Mouse (Mus musculus): ENCODE data around the gene Cyp4x1.

The Cyp4x1 gene

DNA sequence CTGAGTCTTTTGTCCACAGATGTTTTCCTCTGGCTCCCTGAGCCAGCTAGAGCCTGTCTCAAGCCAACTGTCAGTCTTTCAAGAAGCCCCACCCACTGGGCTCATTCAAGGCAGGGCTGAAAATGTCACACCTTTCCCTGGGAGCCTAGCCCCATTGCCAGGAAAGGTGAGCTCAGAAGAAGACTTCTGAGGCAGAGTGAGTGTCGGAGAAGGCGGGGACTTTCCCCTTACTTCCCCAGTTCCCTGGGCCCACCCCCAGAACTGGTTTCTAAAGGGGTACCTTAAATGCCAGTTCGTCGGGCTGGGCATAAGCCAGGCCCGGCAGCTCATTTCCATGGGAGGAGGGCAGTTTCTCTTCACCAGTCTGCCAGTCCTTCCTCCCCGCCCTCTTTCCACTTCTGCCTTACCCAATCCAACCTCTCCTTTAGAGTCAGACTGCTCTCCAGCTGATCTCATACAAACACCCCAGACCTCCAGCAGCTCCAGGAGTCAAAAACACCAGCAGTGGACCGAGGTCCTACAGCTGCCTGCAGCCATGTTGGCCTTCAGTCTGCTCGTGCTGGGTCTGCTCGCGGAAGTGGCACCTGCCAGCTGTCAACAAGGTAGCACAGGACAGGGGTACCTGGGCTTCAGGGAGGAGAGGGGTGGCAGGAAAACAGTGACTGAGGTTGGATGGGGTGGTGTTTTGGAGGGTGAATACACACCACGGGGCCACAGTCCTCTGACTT is 45.3 kb downstream of the Cyp4x1 start, which contains the start of gene Pdzk1ip1:
Gene Pdzk1ip1, plus strand, starts transcription at position 98 of the 728 bp plus-strand sequence.
- peak; percentile 53 to 70 for DNase-seq

DNA sequence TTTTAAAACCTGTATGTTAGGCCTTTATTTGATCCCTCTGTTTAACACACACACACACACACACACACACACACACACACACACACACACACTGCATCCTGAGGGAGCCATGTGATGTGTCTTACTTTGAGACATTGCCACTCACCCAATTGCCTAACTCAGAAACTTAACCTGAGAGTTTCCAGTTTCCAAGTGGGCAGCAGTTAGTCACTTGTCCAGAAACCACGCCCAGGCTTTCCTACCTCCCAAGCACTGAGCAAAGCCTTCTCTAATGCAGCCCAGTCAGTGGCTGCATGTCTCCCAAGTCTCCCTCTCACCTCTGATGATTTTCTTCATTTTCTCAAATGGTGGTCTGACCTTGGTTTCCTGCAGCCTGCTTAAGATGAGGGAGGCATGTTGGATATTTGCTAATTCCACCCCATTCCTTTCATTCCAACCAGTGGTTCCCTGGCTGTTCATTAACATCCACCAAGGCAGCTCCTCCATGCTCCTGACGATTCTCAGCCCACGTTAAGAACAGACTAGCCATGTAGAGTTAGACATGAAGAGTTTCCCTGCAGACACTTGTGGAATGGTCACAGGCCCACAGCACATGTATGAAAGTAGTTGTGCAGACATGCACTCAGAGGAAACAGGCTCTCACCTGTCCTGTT is 47.2 kb downstream of the Cyp4x1 start:
- DNase-seq, result peak in 1 of 2 experiments; percentile 49

DNA sequence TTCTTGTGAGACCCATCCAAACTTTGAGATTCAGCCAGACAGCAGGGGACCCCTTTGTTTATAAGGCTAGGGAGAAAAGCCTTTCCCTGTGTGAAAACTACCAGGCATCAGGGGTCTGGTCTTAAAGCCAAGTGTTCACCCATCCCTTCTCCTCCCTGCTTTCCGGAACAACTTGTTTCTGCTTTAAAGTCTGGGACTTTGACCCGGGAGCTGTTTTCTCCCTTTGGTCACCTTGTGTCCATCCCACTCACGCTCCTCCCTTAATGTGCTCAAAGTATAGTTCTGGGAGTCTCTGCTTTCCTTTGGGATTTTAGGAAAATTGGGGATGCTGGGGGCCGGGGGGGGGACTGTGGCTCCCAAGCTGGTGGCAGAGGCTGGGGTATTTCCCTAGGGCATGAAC is 47.8 kb downstream of the Cyp4x1 start:
- peak in 1 of 2 experiments; percentile 25 for DNase-seq

- DNase-seq, result peak; percentile 77 to 82
Observed at GRCm38 (mm10) chr4:115085522-115086095, 48.5 kb downstream of the Cyp4x1 start.

DNA sequence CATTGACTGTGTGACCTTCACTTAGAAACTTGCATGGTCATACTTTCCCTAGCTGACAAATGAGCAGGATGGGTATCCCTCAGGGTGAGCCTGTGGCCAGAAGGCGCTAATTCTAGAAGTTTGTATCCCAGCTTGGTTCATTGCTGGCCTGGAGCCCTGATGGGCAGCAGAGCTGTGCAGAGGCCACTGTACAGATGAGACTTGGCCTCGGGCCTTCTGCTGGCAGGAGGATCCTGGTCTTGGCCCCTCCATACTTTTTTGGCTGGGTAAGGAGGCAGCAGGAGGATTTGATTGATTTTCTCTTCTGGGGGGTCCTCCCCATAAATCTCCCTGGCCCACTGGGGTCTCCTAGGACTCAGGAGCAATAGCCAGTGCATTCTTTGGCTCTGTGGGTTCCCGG is 51.0 kb downstream of the Cyp4x1 start:
- no peak for DNase-seq

DNA sequence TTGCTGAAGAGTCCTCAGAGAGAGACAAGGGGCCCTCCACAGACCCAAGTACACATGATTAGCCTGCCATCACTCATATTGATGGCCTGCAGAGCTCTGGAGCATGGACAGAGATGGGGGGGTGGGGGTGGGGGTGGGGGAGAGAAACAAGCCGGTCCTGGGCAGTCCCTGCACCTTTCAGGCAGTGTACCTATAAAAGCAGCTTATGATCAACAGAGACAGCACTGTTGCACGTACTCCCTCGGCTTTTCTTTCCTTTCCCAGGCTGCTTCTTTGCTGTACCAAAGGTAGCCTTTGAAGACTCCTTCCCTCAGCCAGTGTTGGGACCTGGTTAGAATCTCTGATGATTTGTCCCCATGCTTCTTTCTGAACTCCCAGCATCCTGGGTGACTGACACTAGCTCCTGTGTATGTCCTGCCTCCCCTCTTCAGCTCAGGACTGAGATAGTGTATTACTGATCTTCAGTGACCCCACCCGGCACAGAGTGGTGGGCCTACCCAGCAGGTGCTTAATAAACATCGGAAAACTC is 54.2 kb downstream of the Cyp4x1 start:
- no peak for DNase-seq

- peak; percentile 76 to 81 for DNase-seq
Observed at GRCm38 (mm10) chr4:115078892-115079820, 54.9 kb downstream of the Cyp4x1 start.

DNA sequence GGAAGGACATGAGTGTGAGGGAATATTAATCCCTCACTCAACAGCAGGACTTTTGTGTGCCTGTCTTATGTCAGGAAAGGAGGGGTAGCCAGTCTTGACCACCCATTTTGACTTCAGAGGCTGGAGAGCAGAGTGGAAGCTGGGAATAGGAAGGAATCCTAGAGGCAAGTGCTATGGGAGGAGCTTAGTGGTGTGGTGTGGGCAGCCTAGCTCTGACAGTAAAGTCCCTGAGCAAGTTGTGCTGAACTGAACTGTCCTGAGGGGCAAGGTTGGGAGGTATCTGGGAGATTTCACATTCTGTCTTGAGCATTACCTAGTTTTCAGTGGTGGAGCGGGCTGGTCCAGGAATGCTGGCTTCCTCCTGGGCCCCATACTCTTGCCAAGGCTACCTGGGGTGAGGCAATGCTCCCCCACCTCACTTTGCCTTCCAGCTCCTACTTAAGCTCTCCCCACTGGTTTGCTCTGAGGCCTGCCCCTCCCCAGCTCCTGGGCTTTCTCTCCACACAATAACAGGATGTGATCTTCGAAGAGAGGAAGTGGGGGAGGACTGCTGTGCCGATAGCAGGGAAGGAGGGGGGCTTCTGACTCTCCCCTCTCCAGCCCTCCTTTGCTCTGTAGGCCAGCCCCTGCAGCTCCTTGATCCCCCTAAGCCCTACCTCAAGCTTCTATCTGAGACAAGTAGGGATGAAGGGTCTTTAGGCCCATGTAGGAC is 58.7 kb downstream of the Cyp4x1 start:
- peak in 1 of 2 experiments; percentile 36 for DNase-seq

- no peak for DNase-seq
Observed at GRCm38 (mm10) chr4:115074789-115075188, 59.3 kb downstream of the Cyp4x1 start.

DNA sequence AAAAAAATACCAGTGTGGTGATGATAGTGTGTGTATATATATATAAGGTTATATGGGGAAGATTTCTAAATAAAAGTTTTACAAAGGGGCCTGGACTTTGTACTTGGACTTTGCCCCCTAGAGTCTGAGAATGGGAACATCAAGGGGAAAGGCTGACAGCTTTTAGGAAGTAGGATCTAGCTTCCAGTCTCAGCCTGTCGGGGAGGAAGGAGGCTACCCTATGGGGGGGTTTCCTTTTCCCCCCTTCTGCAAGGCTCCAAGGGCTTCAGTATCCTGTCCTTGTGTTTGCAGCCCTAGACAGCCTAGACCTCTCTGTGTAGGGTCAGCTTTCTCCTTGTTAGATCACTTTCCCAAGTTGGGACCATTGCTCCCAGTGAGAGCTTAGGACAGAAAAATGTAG is 62.4 kb downstream of the Cyp4x1 start:
- no peak for DNase-seq

- peak in 1 of 2 experiments; percentile 20 for DNase-seq
Observed at GRCm38 (mm10) chr4:115063518-115064239, 70.4 kb downstream of the Cyp4x1 start.

- peak; percentile 61 to 73 for DNase-seq
Observed at GRCm38 (mm10) chr4:115062875-115063517, 71.1 kb downstream of the Cyp4x1 start.

GRCm38 (mm10) chr4:115062540-115062874 is 71.6 kb downstream of the Cyp4x1 start:
- no peak for DNase-seq

- no peak for DNase-seq
Observed at GRCm38 (mm10) chr4:115060753-115061152, 73.3 kb downstream of the Cyp4x1 start.

DNA sequence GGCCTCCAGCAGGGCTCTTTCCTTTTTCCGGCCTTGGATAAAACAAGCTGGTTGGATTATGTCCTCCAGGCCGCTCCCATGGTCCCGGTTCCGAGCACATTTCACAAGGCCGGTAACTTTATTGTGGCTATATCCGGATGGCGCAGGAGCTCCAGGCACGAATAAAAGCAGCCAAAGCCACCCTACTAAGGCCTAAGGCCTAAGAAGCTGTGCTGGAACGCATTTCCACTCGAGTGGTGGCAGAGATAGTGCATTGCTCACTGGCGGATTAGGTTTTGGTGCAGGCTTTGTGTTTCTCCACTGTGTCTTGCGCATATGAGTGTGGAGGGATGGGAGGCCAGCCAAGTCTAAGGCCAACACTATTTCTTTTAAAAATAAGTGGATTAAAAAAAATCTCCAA is 74.2 kb downstream of the Cyp4x1 start:
- DNase-seq, result peak; percentile 24 to 51

DNA sequence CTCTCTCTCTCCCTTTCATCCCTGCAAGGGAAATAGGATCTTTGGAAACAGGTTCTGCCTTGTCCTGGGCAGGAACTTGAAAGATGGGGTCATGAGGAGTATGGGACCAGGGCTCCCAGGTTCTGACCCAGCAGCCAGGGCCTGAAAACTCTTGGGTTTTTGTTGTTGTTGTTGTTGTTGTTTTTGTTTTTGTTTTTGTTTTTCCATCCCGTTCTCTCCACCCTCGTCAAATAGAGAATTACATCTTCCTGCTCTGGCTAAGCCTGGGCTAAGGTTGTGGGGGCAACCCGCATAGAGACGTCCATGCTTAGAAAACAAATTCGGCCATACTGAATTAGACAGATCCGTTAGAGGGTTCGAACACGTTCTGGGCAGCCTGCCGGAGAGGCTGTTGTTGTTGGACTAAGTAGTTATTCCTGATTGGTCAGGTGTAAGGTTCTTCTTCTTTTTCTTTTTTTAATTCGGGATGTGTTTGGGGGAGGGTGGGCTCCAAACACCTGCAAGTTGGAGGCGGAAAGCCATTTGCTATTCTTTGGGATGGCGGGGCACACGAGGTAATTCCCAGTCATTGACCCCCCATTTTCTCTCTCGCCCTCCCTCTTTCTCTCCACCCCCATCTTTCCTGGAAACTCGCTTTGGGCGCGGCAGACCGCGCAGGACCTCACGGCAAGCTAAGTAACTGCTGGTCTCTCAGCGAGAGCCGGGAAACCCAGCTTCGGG is 75.0 kb downstream of the Cyp4x1 start:
- DNase-seq, result peak in 1 of 2 experiments; percentile 30

DNA sequence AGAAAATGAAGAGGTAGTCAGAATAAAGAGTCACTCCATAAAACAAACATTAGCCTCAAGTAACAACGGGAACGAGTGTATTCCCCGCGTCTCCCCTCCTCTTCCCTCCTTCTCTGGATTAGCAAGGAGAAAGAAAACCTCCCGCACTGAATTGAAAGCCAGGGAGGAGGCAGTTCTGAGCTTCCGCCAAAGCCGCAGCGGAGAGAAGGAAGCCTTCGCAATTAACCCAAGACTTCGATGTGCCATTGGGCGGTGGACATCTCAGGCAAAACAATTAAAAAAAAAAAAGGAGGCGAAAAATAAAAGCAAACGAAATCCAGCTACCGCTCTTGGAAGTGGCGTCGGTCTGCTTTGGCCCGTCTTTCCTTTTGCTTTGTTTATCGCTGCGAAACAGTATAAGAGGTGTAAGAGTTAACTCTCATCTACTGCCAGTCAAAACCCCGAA is 75.7 kb downstream of the Cyp4x1 start:
- DNase-seq, result peak; percentile 35 to 61

- DNase-seq, result peak in 1 of 2 experiments; percentile 29
Observed at GRCm38 (mm10) chr4:115057674-115058316, 76.3 kb downstream of the Cyp4x1 start.

All from kidney, postnatal 4 days (tissue).